Mouse (Mus musculus): ENCODE results near the gene Rcn3. TPM values are rescaled to one million over a fixed set of nuclear protein-coding genes. Genes with fewer than 3 reads are reported as not detected.

The Rcn3 gene
- total and polyA plus RNA-seq, 2 experiments from 2014 or later = 24.2 to 31.9 TPM

GRCm38 (mm10) chr7:45105491-45105890, 13.5 kb upstream of the Rcn3 start:
- 83% methylated on average over 8 of the region's 8 CpGs for WGBS
- H3K36me3 ChIP-seq (ENCODE audit: insufficient read depth, low read length) = no peaks in the 10 kb centered on the region
- H3K27me3 ChIP-seq (ENCODE audit: insufficient read depth, low read length) = no peaks in the 10 kb centered on the region
- H3K27ac ChIP-seq (ENCODE audit: low read depth, low read length) = no peak overlapping the region
- no peak overlapping the region for H3K9ac ChIP-seq (replicated peaks; ENCODE audit: low read length, poor library complexity, severe bottlenecking)
- ATAC-seq (ENCODE audit: low FRiP score) (no peak), DNase-seq (ENCODE audit: low spot score) (no peak)
- H3K4me3 ChIP-seq (ENCODE audit: low read depth, low read length) = no peak overlapping the region
- no peaks in the 10 kb centered on the region for H3K4me1 ChIP-seq (ENCODE audit: insufficient read depth, low read length)
- no peak for TF ChIP-seq CTCF (IDR thresholded peaks at IDR 0.05)
- H3K9me3 ChIP-seq (ENCODE audit: low read length) = no peaks in the 10 kb centered on the region
- no peak overlapping the region for H3K4me2 ChIP-seq (ENCODE audit: low read depth, low read length, poor library complexity, severe bottlenecking)

DNA sequence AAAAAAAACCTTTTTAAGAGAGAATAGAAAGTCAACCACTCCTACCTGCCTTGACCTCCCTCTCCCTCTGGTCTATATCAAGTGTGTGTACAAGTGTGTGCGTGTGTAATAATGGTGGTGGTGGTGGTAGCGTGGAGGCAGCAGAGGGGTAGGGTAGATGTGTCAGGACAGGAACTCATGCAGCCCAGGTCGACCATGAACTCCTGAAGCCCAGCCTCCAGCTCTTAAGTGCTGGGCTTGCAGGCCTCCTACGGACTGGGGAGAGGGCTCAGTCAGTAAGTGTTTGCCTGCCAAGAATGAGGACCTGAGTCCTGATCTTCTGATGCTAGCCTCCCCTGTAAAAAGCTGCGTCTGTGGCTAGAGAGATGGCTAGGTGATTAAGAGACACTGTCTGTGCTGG, 12.9 kb upstream of the Rcn3 start:
- H3K4me3 ChIP-seq (ENCODE audit: low read depth, low read length) = no peak overlapping the region
- H3K4me1 ChIP-seq (ENCODE audit: insufficient read depth, low read length) = no peaks in the 10 kb centered on the region

DNA sequence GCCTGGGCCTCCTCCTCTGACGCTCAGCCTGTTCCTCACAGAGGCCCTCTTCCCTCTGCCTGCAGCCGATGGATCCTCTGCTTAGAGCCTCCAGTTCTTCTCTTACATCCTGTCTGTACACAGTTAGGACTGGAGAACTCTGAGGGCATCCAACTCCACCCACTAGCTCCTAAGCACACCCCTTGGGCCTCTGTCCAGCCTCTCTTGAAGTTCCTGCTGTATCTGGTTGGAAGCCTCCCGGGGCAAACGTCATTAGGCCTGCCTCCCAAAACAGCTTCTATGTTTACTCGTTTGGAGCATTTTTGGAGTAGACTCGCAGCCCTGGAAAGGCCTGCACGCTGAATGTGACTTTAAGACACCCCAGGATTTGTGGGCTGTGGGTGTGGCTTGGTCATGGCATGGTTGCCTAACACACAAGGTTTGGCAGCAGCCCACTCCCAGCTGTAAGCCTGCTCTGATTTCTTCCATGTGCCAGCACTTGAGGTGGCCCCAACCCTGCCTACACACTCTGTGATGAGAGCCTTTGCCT, 11.7 kb upstream of the Rcn3 start, which contains the start of gene Fcgrt:
Gene Fcgrt (minus strand): TSS at position 200 of the 529 bp plus-strand sequence.
- Histone ChIP-seq H3K9me3 (ENCODE audit: low read length) (no peaks in the 10 kb centered on the region), H3K36me3 (ENCODE audit: insufficient read depth, low read length) (no peaks in the 10 kb centered on the region), H3K4me3 (ENCODE audit: low read depth, low read length) (no peak within 1 kb of the TSS; the same call in 1 of the 2 replicates), H3K4me1 (ENCODE audit: insufficient read depth, low read length) (no peaks in the 10 kb centered on the region), H3K9ac (replicated peaks; ENCODE audit: low read length, poor library complexity, severe bottlenecking) (no peak within 1 kb of the TSS), H3K27me3 (ENCODE audit: insufficient read depth, low read length) (no peaks in the 10 kb centered on the region), H3K4me2 (ENCODE audit: low read depth, low read length, poor library complexity, severe bottlenecking) (peak within 1 kb of the TSS; percentile 22; the same call in 1 of the 2 replicates), H3K27ac (ENCODE audit: low read depth, low read length) (0 out of 2 replicates have a peak within 1 kb of the TSS, but pooled peaks have one; percentile 38)
- no peak for TF ChIP-seq CTCF (IDR thresholded peaks at IDR 0.05)
- ATAC-seq (ENCODE audit: low FRiP score) (0 out of 2 replicates have a peak, but pooled peaks have one; percentile 34), DNase-seq (ENCODE audit: low spot score) (peak; percentile 76)
- WGBS = 82% methylated on average over 7 of the region's 7 CpGs

More for the DNA sequence above, 12.9 kb upstream of the Rcn3 start:
- DNase-seq (ENCODE audit: low spot score) (no peak), ATAC-seq (ENCODE audit: low FRiP score) (no peak)
- WGBS = 81% methylated on average over 5 of the region's 5 CpGs
- Histone ChIP-seq H3K36me3 (ENCODE audit: insufficient read depth, low read length) (no peaks in the 10 kb centered on the region), H3K9me3 (ENCODE audit: low read length) (no peaks in the 10 kb centered on the region), H3K27ac (ENCODE audit: low read depth, low read length) (no peak overlapping the region), H3K9ac (replicated peaks; ENCODE audit: low read length, poor library complexity, severe bottlenecking) (no peak overlapping the region), H3K4me2 (ENCODE audit: low read depth, low read length, poor library complexity, severe bottlenecking) (no peak overlapping the region), H3K27me3 (ENCODE audit: insufficient read depth, low read length) (no peaks in the 10 kb centered on the region)
- no peak for TF ChIP-seq CTCF (IDR thresholded peaks at IDR 0.05)

DNA sequence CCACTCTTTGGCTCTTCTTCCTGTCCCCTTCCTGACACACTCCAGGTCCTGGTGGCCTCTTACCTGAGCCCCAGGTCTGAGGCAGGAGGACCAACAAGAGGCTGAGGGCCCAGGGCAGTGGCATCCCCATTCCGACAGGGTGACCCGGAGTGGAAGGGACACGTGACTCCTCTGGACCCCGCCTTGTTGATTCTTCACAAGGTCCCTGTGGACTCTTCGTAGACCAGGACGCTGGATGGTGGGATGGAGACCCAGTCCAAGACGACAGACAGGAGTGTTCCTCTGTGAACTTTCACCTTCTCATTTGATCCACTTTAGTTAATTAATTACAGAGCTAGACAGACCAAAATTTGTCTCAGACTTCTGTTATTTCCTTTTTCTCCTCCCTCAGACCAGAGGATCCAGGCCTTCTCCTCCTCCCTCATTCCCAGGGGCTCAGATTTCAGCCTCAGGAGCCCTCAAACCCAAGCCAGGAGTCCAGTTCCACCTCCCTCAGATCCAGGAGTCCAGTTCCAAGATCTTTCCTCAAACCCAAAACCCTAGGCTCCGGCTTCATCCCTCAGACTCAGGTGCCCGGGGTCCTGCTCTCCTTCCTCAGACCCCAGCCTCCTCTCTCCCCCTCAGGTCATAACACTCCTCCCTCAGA, 11.0 kb upstream of the Rcn3 start:
- Histone ChIP-seq H3K27me3 (ENCODE audit: insufficient read depth, low read length) (no peaks in the 10 kb centered on the region), H3K9ac (replicated peaks; ENCODE audit: low read length, poor library complexity, severe bottlenecking) (no peak overlapping the region), H3K4me1 (ENCODE audit: insufficient read depth, low read length) (no peaks in the 10 kb centered on the region), H3K4me2 (ENCODE audit: low read depth, low read length, poor library complexity, severe bottlenecking) (peak overlapping the region; percentile 22; the same call in 1 of the 2 replicates), H3K36me3 (ENCODE audit: insufficient read depth, low read length) (no peaks in the 10 kb centered on the region), H3K27ac (ENCODE audit: low read depth, low read length) (0 out of 2 replicates have a peak overlapping the region, but pooled peaks have one; percentile 38), H3K9me3 (ENCODE audit: low read length) (no peaks in the 10 kb centered on the region), H3K4me3 (ENCODE audit: low read depth, low read length) (no peak overlapping the region; the same call in 1 of the 2 replicates)
- WGBS = 87% methylated on average over 9 of the region's 9 CpGs
- TF ChIP-seq CTCF (IDR thresholded peaks at IDR 0.05) = no peak
- no peak for ATAC-seq (ENCODE audit: low FRiP score)
- no peak for DNase-seq (ENCODE audit: low spot score)

GRCm38 (mm10) chr7:45102441-45102840, 10.4 kb upstream of the Rcn3 start:
- DNase-seq (ENCODE audit: low spot score) = no peak
- TF ChIP-seq CTCF (IDR thresholded peaks at IDR 0.05) = no peak
- H3K27ac ChIP-seq (ENCODE audit: low read depth, low read length) = no peak overlapping the region
- ATAC-seq (ENCODE audit: low FRiP score) = no peak
- no peaks in the 10 kb centered on the region for H3K36me3 ChIP-seq (ENCODE audit: insufficient read depth, low read length)
- H3K9ac ChIP-seq (replicated peaks; ENCODE audit: low read length, poor library complexity, severe bottlenecking) = no peak overlapping the region
- H3K27me3 ChIP-seq (ENCODE audit: insufficient read depth, low read length) = no peaks in the 10 kb centered on the region
- WGBS = 81% methylated on average over 11 of the region's 11 CpGs
- no peaks in the 10 kb centered on the region for H3K9me3 ChIP-seq (ENCODE audit: low read length)
- no peaks in the 10 kb centered on the region for H3K4me1 ChIP-seq (ENCODE audit: insufficient read depth, low read length)
- no peak overlapping the region for H3K4me3 ChIP-seq (ENCODE audit: low read depth, low read length)
- peak overlapping the region; percentile 22; the same call in 1 of the 2 replicates for H3K4me2 ChIP-seq (ENCODE audit: low read depth, low read length, poor library complexity, severe bottlenecking)

GRCm38 (mm10) chr7:45100046-45100445, 8.0 kb upstream of the Rcn3 start:
- Histone ChIP-seq H3K4me3 (ENCODE audit: low read depth, low read length) (no peak overlapping the region), H3K27me3 (ENCODE audit: insufficient read depth, low read length) (no peaks in the 10 kb centered on the region), H3K27ac (ENCODE audit: low read depth, low read length) (no peak overlapping the region), H3K4me2 (ENCODE audit: low read depth, low read length, poor library complexity, severe bottlenecking) (no peak overlapping the region), H3K4me1 (ENCODE audit: insufficient read depth, low read length) (no peaks in the 10 kb centered on the region), H3K36me3 (ENCODE audit: insufficient read depth, low read length) (no peaks in the 10 kb centered on the region), H3K9ac (replicated peaks; ENCODE audit: low read length, poor library complexity, severe bottlenecking) (no peak overlapping the region), H3K9me3 (ENCODE audit: low read length) (no peaks in the 10 kb centered on the region)
- ATAC-seq (ENCODE audit: low FRiP score) (no peak), DNase-seq (ENCODE audit: low spot score) (no peak)
- TF ChIP-seq CTCF (IDR thresholded peaks at IDR 0.05) = no peak
- 93% methylated on average over 6 of the region's 6 CpGs for WGBS
